Mouse (Mus musculus): ENCODE measurements around the gene Wdr4.
A peak's percentile ranks its signal among the peaks of the same experiment; 100 is the strongest.

The Wdr4 gene

DNA sequence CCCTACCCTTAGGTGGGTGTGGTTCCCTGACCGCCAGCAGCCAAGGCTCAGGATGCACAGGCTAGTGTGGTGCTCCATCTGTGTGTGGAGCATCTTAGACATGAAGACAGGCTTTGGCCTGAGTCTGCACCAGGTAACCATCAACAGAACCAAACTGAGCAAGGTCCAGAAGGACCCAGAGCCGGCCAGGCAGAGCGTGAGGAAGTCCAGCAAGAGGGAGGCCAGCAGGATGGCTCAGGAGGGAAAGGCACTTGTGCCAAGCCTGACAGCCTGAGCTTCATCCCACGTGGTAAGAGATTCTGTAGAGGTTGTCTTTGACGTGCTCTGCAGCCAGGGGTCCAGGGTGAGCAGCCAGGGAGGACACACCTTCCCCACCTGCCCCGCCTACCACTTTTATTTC is 22.1 kb downstream of the Wdr4 start:
- DNase-seq (ENCODE audit: low spot score in 2 of 2): no peak

DNA sequence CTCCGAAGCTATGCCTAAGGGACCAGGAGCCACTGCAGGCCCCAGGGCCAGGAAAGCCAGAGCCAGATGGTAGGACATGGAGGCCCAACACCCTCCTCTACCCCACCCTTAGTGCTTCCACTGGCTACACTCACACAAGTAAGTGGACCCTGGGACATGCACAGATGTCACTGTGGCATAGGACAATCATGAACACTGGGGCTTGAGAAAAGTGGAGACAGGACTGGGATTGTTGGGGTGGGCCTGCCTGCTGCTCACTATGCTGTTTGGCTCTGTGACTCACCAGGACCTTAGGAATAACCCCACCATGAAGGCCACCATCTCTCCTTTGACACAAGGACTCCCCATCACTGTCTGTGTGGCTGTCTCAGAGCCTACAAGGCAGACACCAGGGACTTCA is 24.8 kb downstream of the Wdr4 start:
- DNase-seq (ENCODE audit: low spot score in 2 of 2): no peak

DNA sequence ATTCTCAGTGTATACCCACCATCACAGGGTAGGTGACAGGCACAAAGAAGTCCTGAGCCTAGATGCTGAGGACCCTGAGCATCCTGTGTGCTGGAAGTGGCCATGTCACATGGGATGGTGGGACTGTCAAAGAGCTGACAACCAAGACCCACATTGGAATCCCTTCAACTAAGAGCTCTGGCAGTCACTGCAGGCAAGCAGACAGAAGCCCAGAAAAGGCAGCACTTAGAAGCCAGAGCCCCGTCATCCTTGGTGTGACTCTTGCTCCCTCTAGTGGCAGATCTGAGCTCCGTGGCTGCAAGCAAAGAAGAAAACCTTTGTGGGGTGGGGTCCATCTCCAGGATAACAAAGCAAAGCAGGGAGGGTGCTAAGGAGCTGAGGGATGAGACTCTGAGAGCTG is 27.4 kb downstream of the Wdr4 start:
- peak; percentile 51 to 71 for DNase-seq (ENCODE audit: low spot score in 2 of 2)

DNA sequence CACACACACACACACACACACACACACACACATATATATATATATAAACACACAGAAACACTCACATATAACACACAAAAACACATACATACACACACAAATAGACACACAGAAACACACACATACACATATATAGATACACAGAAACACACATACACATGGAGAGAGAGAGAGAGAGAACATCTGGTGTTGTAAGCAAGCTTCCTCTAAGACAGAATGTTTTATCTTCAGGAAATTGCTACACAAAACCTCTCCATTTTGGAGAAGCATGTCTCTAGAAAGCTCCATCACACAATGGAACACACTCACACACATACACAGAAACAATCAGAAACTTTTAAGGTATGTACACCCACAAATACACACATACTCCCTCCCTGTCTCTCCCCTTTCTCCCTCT is 28.4 kb downstream of the Wdr4 start:
- no peak for DNase-seq (ENCODE audit: low spot score in 2 of 2)

DNA sequence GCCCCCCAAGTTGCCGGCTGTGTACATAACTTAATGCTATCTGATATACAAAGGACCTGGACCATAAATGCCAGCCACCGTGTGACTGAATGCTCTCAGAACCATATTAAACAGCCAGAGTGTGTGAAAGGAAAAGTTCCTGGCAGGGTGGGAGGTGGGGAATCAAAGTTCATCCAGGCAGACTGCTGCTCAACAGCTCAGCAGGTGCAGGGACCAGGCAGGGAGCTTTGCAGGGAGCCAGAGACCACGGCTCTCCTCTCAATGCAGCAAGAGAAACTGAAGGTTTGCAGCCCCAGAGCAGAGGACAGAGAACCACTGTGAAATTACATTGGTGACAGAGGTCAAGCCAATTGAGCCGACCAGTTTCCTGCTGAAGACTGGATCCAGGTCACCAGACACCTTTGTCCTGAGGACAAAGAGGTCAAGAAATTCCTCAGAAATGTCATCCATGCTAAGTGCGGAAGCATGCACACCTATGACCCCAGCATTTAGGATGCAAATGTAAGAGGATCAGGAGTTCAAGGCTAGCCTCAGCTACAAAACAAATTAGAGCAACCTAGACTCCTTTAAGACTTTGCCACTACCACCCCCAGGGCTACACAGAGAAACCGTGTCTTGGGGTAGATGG is 32.2 kb downstream of the Wdr4 start:
- no peak for DNase-seq (ENCODE audit: low spot score in 2 of 2)

DNA sequence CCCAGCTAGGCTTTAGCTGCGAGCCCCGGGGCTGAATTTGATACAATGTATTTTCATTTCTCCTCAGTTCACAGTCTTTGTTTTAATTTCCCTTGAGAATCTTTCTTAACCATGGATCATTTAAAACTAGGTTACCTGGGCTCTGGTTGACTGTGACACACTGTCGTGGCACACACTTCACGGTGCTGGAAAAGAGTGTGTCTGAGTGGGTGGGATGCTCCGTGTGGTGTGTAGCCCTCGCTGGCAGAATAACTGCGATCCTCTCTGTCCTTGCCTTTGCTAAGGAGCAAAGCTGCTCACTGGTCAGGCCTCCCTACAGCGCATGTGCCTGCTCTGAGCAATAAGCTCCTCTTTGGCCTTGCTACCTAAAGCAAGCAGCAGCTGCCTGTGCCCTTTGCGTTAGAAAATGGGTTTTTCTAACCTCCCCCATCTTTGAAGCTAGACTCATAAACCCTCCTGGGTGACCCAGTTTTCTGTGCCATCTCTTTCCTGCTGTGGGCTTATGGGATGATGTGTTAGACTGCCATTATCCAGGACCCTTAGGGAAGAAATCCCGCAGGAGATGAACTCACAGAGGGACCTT is 33.1 kb downstream of the Wdr4 start:
- no peak for DNase-seq (ENCODE audit: low spot score in 2 of 2)

DNA sequence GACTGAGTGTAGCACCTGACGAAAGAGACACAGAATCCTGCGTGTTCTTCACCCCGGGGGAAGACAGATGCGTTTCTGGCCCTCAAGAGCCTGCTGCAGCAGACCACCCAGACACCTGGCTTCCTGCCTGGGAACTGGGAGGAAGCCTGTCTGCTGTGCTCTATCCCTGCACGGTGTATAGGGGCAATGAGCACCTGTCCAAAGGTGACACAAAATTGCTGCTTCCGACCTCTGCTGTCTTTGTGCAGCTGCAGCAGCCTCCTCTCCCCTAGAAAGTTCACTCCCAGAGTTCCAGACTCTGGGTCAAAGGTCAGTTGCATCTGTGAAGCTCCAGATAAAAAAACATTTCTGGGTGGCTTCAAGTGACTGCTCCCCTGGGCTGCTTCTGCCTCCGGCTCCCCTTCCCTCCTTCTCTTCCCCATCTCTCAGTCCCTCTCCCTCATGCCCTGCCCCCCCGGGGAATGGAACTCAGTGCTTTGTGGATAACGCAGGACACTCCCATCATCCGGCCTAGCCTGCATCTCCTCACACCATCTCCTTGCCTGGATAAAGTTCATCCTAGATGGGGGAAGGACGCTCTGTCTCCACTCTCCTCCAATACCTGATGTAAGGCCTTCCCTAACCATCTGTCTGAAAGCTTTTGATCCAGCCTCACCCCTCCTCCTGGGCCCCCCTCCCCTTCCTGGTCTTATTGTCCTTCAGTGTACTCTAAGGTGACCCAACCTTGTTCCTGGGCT is 40.5 kb downstream of the Wdr4 start:
- DNase-seq (ENCODE audit: low spot score in 2 of 2): no peak

DNA sequence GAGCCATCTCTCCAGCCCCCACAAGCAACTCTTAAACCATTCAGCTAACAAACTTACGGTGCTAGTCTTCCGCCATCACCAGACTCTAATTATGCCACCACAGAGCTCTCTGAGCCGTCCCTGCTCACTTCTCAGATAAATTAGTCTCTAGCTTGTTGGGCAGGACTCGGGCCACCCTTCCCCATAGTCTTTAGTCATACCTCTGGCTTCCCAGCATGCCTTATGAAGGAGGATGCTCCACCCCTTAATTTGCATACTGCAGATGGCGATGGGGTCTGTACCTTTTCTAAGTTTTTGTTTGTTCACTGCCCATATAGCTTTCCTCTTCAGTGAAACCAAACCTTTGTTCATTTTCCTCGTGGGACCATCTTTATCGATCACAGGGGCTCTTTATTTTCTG is 41.2 kb downstream of the Wdr4 start:
- no peak for DNase-seq (ENCODE audit: low spot score in 2 of 2)

DNA sequence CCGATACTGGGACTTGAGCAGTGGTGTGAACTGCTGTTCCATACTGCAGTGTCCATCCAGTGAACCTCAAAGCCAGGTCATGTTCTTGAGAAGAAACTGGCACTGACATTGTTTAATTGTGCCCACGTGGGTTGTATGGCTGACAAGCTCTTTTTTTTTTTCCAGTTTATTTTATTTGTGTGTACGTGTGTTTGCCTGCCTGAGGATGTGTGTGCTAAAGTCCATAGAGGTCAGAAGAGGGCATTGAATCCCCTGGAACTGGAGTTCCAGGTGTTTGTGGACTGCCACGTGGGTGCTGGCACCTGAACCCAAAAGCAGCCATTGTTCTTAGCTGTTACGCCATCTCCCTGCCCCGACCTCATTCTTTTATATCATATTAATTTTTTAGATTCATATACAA is 45.4 kb downstream of the Wdr4 start:
- no peak for DNase-seq (ENCODE audit: low spot score in 2 of 2)

DNA sequence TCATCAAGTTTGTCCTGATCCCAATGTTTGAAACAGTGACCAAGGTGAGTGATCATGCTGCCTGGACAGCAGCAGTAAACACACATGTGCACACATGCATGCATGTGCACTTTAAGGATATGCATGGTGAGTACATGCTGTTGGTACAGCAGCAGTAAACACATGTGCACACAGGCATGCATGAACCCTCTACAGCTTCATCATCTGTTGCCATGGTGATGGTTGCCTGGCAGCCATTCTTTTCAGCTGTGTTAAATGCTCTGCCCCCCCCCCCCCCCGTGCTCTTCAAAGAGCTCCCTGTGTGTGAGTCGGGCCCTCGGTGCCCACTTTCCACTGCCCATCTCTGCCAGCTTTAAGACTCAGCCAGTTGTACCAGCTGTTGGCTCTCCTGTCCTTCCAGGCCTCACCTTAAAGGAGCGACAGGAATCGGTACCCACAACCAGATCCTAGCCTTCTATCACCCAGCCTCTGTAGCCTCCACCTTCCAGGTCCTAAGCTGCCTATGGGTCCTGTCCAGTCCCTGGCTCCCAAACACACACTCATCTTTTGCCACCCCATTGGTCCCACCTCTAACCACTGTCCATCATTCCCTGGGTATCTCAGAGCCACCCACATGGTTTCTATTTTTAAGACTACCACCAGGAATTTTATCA is 48.9 kb downstream of the Wdr4 start:
- no peak for DNase-seq (ENCODE audit: low spot score in 2 of 2)

DNA sequence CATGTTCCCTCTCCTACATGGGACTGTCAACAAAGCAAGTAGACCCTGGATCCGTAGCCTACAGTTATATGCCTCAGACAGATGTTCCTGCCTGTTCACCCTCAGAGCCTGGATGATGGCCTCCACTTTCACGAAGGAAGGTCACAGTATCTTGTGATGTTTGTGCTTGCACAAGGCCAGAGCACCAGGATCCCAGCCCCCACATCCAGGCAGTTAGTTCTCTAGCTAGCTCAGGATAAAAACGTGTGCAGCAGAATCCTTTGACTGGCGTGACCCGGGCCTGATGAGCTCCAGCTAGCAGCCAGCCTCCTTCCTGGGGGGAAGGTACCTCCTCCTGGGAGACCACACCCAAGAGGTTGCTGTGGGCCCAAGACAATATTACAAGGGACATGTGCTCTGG is 51.3 kb downstream of the Wdr4 start:
- DNase-seq (ENCODE audit: low spot score in 2 of 2): no peak

DNA sequence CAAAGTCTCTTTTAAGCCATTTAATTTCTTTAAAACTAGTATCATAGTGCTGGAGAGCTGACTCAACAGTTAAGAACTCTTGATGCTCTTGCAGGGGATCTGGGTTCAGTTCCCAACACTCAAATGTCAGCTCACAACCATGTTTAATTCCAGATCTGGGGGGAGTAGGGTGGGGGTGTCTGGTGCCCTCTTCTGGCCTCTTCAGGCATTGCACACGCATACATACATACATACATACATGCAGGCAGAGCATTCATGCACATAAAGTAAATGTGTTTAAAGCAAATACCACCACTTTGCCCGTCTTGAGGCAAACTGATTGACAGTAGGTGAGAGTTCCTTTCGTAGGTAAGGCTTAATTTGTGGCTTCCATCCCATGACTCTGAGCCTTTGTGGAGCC is 52.9 kb downstream of the Wdr4 start:
- no peak for DNase-seq (ENCODE audit: low spot score in 2 of 2)

DNA sequence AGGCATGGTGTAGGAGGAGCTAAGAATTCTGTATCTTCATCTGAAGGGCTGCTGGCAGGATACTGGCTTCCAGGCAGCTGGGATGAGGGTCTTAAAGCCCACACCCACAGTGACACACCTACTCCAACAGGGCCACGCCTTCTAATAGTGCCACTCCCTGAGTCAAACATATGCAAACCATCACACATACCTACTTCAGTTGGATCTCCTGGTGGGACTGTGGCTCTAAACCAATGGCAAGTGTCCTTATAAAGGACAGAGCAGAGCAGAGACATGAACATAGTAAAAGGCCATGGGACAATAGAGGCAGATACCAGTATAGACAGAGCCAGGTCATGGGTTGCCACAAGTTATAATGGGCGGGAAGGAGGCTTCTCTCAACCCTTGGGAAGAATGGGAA is 57.3 kb downstream of the Wdr4 start:
- DNase-seq (ENCODE audit: low spot score in 2 of 2): no peak

DNA sequence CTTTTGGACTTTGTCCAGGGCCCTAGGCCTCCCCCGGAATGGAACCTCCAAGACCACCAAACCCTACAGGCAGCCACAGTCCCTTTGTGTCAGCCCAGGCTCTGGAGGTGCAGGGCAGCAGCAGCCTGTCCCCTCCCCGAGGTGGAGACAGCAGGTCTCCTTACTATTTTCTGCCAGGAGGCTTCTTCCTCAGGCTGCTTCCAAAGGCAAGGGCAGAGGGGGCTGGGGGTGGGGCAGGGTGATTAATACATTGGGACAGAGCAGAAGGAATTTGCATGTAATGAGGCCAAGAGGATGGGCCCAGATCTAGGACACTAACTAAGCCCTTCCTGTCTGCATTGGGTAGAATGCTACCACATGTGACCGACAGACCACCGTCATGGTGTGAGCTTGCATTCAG is 59.4 kb downstream of the Wdr4 start:
- DNase-seq (ENCODE audit: low spot score in 2 of 2): no peak

DNA sequence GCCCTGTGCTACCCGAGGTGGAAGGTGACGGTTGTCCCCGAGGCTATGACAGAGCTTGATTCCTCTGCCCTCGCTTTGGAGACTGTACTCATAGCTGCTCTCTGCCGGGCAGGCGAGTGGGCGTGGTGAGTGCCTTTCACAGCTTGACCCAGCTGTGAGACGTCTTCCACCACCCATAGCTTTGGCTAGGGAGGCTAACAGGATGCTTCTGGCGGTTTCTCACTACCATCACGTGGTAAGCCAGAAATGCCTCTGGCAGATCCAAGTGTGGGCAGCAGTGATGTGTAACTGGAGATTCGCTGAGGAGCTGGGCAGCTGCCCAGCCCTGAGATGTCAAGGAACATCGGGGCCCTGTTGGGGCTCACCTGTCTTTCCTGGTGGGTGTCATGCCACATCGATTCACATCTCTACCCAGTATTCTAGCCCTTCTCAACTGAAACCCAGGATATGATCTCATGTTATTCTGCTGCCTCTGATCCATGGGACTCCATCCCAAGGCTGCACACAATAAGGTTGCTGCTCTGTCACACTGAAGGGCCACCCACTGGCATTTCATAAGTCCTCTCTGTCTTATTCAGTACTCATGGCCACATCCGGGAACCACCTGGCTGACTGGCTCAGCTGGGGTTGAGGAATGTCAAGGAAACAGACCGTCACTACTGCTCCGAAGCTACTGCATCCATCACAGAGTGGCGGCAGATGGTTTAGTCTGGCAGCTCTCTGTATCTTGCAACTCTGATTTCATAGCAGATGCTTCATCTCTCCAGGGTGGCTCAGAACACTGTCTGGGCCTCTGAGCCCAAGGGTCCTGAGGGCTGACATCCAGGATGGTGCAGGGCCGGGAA is 62.8 kb downstream of the Wdr4 start:
- peak; percentile 57 to 79 for DNase-seq (ENCODE audit: low spot score in 2 of 2)

DNA sequence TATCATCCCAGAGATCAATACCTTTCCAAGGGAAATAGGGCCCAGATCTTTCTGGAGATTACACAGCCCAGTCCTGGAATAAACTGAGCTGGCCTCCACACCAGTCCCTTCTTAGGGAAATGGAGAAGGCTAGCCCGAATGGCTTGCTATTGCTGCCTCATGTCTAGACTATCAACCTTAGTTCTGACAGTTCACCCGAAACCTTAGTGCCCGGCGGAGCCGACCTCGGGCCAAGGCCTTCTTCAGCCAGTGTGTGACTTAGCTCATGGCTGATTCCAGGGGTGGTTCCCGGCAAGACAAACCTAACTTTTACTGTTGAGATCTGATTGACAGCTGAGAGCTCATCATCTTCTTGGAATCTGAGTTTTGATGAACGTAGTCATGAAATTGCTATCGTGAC is 65.7 kb downstream of the Wdr4 start:
- DNase-seq (ENCODE audit: low spot score in 2 of 2): no peak

DNA sequence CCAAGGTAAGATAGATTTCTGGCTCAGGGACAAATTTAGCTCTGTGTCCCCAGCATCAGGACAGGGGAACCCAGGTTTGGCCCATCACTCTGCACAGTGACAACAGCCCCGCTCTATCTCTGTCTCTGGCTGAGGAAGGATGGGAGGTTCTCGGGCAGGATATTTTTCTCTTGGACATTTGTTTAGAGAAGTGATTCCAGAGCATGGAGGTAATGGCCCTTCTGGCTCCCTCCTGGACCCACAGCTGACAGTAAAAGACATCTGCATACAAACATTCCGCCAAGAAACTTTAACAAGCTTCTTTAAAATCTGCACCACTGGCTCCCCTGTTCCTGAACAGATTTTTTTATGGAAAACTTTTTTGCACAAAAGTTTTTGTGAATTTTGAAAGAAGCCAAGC is 66.3 kb downstream of the Wdr4 start:
- no peak for DNase-seq (ENCODE audit: low spot score in 2 of 2)

DNA sequence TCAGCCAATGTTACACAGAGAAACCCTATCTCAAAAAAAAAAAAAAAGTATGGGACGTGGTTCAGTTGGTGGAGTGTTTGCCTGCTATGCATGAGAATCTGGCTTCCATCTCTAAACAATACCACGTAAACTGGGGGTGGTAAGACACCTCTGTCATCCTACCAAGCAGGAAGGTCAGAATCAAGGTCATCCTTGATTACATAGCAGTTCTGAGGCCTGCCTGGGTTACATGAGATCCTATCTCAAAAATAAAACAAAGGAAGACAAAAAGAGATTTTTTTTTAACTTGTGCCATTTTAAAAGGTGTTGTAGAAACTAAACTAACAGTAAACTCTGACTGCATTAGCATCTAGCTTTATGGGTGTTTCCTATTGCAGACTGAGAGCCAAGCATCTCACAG is 67.0 kb downstream of the Wdr4 start:
- DNase-seq (ENCODE audit: low spot score in 2 of 2): no peak

DNA sequence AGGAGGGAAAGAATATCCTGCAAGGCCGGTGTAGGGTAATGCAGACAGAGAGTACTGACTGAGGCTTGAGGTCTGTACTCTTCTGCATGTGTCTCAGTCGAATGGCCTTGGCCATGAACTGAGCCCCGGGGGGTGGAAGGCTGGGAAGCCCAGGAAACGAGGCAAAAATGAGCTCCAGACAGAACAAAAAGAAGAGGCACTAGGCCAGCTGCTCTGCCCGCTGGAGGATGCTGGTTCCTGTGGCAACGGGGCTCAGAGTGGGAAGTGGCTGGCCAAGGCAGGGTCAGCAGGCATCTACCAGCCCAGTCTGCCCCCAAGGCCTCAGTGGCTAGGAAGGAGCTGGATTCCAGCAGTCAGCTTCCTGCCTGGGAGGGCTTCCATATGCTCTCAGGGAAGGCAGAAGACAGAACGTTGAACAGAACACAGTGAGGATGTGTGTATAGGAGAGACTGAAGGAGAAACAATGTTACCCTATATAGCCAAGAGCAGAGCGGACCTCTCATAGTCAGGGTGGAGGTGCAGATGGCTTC is 68.5 kb downstream of the Wdr4 start:
- DNase-seq (ENCODE audit: low spot score in 2 of 2): peak; percentile 40 to 45

DNA sequence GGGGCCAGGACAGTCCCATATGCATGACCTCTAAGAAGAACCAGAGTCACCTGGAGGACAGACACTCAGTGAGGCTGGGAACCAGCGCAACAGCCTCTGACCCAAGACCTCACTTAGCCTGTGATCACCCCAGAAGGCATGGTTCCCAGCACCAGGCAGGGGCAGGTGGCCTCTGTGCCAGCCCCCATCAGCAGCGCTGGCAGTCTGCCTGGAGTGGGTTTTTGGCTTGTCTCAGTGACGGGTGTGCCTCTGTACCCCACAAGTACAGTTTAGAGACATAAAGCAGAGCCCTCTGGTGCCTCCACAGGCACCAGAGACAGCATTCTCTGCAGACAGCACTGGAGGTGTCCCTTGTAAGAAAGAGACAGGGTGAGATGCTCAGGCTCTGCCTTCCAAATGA is 69.6 kb downstream of the Wdr4 start:
- no peak for DNase-seq (ENCODE audit: low spot score in 2 of 2)

DNA sequence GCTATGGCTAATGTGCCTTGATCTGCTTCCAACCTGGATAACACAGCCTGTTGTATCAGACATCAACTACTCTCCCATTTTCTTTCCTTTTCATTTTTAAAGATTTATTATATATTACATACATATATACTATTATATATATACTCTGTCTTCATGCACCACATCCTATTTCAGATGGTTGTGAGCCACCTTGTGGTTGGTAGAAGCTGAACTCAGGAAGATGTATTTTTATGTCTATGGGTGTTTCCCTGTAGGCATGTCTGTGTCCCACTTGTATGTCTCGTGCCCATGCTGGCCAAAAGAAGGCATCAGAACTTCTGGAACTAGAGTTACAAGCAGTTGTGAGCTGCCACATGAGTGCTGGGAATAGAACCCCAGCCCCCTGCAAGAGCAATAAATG is 71.3 kb downstream of the Wdr4 start:
- DNase-seq (ENCODE audit: low spot score in 2 of 2): no peak

DNA sequence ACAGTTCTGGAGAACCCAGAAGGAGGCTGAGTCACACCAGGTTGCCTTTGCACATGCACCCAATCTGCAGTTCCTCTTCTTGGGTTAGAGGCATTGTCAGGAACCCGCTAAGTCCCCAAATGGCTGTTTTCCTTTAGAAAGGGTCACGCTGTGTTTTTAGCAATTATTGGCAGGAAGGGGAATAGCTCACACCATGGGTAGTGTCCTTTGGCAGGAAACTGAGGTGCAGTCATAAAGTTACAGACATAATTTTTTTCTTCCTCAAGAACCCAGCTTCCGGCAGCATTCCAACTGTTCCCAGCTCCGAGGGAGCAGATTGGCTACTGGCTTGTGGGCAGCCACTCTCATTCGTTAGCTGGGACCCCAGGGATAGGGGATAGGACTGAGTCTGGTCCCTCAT is 72.0 kb downstream of the Wdr4 start:
- DNase-seq (ENCODE audit: low spot score in 2 of 2): no peak

Measured in right cerebral cortex, postnatal 36 days (tissue).